Mouse (Mus musculus) megakaryocyte-erythroid progenitor cell, adult 5-6 weeks (primary cell): ENCODE measurements around the gene Tmem266. TPM values are rescaled to one million over a fixed set of nuclear protein-coding genes. Genes with fewer than 3 reads are reported as not detected.

Source experiments
- ATAC-seq: replicated peaks from 2 replicates; pipeline ENCODE4 v1.8.0; 2016; ENCODE audit warnings: mild to moderate bottlenecking, inconsistent platforms; ENCODE audit not compliant: severe bottlenecking, poor library complexity, low FRiP score, low TSS enrichment
- total RNA-seq, 2 experiments: library from RNA; stranded (forward) in 1 of 2; stranded (reverse) in 1 of 2; fragments of 200-1000, 215-1000 nt in 1 of 2; fragments of >200 nt in 1 of 2; fragmentation: Nextera tagmentation in 1 of 2; gene quantifications; 2 replicates each; pipeline ENCODE4 v1.2.3; 2014 to 2017

Tmem266 gene
- total RNA-seq, 2 experiments from 2014 or later: not detected

DNA sequence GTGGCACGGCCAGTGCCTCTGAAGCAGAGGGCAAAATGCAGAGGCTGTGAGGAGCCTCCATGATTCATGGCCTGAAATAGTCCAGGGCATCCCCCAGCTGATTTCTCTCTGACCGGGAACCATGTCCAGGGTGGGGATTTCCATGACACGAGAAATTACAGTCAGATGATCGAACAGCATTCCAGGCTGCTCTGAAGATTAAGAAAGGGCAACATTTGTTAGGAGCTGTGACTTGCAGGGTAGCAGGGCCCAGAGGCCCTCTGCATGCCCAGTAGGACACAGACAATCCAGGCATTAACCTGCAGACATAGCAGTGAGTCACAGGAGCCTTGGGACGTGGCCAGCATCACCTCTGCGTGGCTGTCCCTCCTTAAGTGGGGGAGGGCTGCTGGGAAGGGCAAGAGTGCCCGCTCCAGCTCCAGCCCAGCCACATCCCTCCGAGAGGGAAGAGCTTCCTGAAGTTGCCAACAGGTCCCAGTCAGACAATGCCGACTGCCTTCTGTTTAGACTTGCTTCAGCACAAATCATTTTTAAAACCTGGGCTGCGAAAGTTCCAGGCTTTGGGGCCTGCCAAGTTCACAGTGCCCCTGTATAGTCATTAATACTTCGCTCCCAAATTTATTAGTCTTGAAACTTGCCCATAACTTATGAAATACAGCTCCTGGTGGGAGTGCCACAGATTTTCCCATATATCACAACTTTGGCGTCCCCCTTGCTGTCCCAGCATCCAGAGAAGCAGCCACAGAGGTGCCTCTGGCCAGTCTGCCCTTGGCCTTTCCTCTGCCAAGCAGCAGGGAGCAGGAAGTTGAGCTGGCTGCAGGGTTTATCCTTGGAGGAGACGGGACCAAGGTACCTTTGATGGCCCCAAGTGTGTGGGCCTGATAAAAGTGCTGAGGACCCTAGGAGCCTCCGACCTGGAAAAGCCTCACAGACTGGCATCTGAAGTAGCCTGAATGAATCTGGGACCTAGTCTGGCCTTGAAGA is 105.9 kb downstream of the Tmem266 start:
- ATAC-seq: no peak

DNA sequence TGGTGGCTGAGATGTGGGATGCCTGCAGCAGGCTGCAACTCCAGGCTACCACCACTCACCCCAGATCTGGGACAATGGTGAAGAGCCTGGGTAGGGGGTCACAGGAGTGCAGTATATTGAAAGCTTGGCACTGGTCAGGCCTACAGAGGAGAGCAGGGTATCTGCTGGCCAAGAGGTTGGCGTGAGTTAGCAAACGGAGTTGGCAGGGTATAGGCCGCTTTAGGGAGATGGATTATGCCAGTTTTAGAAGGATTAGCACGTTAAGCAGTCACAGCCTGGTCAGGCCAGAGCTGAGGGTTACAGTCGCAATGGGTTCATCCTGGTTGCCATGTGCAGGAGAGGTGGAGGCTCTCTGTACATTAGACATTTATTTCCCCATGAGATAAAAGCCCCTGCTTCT is 107.2 kb downstream of the Tmem266 start:
- no peak for ATAC-seq

DNA sequence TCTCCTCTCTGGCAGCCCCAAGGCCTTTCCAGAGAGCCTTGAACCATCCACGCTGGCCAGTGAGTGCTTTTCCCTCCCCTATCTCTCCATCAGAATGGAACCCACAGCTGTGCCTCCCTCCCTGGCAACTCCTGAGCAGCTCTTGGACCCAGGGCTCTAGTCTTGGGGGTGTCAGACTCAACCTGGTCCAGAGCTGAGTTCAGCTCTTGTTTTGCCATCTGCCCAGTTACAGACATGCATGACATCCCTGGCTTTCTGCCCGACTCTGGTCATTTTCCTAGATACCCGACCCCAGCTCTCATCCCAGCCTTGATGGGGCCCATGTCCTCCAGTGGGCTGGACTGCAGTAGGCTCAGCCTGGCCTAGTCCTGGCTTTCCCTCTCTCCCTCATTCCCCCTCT is 111.7 kb downstream of the Tmem266 start:
- no peak for ATAC-seq

DNA sequence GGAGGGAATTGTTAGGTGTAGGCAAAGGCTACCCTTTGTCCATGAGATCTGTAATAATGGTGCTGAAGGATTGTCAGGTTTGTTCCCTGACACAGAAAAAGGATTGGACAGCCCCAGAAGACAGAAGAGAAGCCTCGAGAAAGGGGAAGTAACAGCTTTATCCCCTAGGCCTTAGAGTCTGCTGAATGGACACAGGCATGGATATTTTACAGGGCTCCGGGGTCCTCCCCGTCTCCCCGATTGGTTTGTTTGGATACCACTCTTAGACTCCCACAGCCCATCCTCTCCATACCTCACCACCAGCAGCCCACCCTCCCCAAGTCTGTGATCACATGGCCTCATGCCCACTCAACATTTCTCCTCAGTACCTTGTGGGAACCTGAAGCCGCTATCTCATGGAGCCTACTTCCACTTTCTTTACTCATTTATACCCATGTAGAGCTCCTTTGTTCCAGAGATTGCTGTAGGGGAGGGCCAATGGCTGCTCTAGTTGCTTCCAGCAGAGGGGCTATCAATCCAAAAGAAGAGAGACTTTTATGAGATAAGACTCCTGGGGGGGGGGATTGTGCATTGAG is 112.6 kb downstream of the Tmem266 start:
- no peak for ATAC-seq

DNA sequence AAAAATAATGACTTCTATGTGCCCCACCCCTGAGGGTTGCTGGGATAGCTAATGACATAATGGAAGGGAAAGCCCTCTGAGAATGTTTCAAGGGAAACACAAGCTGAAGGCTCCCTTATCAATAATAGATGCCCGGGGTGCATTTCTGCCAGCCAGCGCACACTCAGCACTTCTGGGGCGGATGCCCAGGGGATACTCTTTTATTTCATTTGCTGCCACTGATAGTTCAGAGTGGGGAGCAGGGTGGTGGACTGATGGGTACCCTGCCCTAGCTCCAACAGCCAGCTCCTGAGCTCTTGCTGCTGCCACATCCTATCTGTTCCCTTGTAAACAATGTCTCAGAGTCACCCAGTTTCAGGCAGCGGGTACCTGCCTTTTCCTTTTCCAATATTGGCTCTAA is 120.8 kb downstream of the Tmem266 start:
- no peak for ATAC-seq

DNA sequence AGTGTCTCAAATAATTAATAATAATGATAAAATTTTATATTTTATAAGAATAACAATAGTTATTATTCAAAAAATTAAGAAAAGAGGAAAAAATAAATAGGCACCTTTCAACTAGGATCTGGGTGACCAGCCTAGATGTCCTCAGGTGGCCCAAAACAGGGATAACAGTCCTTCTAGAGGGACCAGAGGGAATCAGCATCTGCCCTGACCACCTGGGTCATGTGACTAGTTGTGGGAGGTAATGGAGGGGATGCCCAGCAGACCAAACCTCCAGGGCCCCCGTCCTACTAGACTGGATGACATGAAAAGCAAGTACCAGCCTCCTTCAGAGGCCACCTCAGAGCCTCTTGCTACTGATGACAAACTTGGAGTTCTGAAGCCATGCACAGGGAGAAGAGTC is 122.4 kb downstream of the Tmem266 start:
- no peak for ATAC-seq

DNA sequence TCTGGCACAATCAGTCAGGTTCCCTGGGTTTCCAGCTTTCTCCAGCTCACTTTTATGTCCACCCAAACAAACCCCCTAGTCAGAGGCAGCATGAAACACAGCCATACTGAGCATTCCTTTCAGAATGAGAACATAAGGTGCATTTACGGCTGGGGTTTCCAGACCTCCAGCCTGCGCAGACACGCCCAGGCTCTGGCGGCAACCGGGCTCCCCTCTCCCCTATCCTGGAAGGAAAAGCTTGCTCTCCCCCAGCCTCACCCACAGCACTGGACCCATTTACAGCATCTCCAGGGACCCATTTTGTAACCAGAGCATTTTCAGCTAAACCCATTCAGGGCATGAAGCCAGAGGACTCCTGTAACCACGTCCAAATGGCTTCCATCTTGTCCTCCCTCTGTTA is 123.3 kb downstream of the Tmem266 start:
- ATAC-seq: no peak

DNA sequence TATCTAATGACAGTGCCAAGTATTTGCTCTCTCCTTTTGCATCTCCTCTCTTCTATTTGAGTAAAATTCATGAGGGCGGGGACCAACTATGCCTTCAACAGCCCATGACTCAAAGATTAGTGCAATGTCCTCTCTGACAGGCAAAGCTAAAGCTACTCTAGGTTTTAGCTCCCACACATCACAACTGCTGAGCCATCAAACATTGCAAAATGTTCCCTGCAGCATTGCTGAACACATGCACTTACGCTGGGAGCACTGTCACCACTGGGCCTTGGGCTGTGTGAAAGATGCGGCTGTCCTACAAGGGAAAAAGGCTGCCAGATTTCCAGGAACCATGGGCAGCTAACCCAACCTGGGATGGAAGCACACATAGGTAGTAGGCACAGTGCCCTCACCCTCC is 124.7 kb downstream of the Tmem266 start:
- no peak for ATAC-seq

DNA sequence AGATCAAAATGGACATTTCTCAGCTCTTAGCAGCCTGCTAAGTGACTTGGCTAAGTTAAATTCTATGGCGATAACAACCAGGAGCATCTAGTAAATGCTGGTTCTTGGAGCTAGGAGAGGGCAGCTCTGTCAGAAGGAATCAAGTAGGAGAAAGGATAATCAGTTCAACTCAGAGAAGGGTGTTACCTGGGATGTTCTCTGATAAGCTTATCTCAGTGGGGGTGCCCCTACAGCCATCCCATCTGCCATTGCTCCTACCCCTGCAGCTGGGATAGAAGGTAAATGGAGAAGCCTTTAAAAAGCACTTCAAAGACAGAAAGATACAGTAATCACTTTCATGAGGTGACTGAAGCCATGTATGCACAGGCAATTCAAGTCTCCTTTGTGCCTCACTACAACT is 126.2 kb downstream of the Tmem266 start:
- no peak for ATAC-seq

DNA sequence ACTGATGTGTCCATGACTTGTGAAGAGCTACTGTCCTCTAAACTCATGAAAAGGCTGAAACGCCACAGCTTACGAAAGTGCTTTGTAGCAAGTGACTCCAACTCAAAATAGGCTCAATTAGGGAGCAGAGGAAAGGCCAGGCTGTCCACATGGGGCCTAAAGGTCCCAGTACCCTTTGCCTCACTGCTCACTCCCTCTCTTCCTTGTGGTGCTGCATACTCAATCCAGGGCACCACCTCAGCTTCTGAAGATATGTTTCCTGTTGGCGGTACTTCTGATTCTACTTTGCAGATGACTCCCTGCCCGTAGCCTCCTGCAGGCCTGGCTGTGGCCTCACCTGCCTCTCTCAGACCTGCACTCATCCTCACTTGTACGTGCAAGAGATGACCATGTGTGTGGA is 126.7 kb downstream of the Tmem266 start:
- no peak for ATAC-seq

DNA sequence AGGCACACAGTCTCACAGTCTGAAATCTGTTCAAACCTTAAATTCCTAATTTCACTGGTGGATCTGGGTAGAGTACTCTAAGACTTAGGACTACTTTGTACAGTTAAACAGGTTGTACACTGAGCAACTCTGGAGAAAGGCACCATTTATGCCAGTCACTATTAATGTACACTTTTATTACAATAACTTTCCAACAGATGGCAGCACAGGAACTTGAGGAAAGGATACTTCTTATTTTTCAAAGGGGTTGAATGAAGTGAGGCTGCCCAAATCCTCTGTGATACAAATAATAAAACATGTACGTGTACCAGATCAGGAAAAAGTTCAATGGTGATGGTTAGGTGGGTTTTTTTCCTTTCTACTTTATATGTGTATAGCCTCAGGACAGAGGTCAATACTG is 141.7 kb downstream of the Tmem266 start:
- ATAC-seq: 0 out of 2 replicates have a peak, but pooled peaks have one; percentile 41

DNA sequence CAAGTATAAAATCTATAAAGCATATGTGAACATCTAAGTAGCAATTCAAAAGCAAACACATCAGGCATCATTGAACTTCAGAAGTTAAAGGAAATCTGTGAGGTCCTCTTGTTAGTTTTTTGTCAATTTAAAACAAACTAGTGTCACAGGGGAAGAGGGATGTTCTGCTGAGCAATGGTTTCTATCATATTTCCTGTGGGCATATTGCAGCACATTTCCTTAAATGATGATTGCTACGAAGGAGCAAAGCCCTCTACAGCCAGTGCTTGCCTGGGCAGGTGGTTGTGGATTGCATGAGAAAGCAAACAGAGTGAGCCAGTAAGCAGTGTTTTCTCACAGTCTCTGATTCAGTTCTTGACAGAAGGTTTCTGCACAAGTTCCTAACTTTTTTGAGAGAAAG is 149.4 kb downstream of the Tmem266 start:
- ATAC-seq: no peak

DNA sequence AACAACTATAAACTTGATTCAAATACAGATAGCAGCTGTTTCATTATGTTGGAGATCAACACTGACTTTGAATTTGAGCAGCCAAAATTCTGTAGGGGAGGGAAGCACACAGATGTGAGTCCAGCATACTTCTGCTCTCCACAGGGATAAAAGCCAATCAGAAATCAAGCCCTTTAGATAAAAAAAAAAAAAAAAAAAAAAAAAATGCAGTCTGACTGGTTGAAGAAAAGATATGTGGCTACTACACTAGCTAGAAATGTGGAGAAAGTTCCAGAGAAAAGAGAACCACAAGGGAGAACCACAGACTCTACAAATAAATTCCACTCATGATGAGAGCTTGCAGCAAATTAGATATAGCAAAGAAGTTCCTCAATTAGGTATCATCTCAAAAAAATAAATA is 152.0 kb downstream of the Tmem266 start:
- ATAC-seq: no peak

DNA sequence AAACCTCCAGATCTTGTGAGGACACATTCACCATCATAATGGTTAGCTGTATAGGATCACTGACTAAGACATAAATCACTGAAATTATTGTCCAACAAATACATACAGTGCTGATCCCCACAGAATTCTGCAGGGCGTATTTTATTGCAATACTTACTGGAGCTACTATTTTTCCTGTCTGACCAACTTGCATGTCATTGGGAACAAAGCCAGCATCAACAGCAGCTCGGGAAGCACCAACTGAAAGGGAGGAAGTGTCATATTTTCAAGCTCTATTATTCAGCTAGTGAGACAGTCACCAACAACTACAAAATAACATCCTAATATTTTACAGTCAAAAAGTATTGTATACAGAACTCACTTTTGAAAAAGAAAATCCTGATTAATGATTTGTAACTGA is 155.4 kb downstream of the Tmem266 start:
- ATAC-seq: no peak

Other genes with a start within 250 kb of the Tmem266 start
- gene Ube2q2, start 178.1 kb upstream of the Tmem266 start, total RNA-seq (2014; fragmentation: Nextera tagmentation): 29.3 and 49.5 TPM in 2 replicates
- 69.1 and 69.4 TPM in 2 replicates for gene Ube2q2, start 178.1 kb upstream of the Tmem266 start, total RNA-seq (2017)
- 24.7 and 53.3 TPM in 2 replicates for gene Fbxo22, start 118.0 kb upstream of the Tmem266 start, total RNA-seq (2014; fragmentation: Nextera tagmentation)
- gene Fbxo22, start 118.0 kb upstream of the Tmem266 start, total RNA-seq (2017): 37.1 and 38.1 TPM in 2 replicates
- not detected in 2 replicates for gene Nrg4, start 69 bp upstream of the Tmem266 start, total RNA-seq (2014; fragmentation: Nextera tagmentation)
- not detected in 2 replicates for gene Nrg4, start 69 bp upstream of the Tmem266 start, total RNA-seq (2017)
- gene Etfa, start 185.3 kb downstream of the Tmem266 start, total RNA-seq (2014; fragmentation: Nextera tagmentation): 115 and 121 TPM in 2 replicates
- gene Etfa, start 185.3 kb downstream of the Tmem266 start, total RNA-seq (2017): 72.0 and 72.8 TPM in 2 replicates
- not detected in 2 replicates for gene Isl2, start 211.8 kb downstream of the Tmem266 start, total RNA-seq (2014; fragmentation: Nextera tagmentation)
- gene Isl2, start 211.8 kb downstream of the Tmem266 start, total RNA-seq (2017): not detected in 2 replicates